Mouse (Mus musculus) G1E (cell line): ENCODE measurements at regions not wholly inside any gene's neighbourhood (a gene's known extent, or its start where the extent isn't known, plus 50 kb on each side); places are given as distances from the start of the nearest gene placed in this dataset.

Experiments
- ATAC-seq: 2 replicates; pipeline ENCODE4 v1.8.0; 2016; ENCODE audit warnings: mild to moderate bottlenecking; ENCODE audit not compliant: insufficient number of reproducible peaks, poor library complexity, low FRiP score, severe bottlenecking; ENCODE audit errors: extremely low read depth
- DNase-seq: peaks from one replicate; pipeline ENCODE4 v3.0.0; 2012; ENCODE audit warnings: low spot score
- H3K27me3 ChIP-seq: 2 replicates; pipeline ENCODE4 v1.6.1; 2012; ENCODE audit warnings: mild to moderate bottlenecking, low read length, inconsistent platforms; ENCODE audit not compliant: insufficient read depth
- H3K36me3 ChIP-seq: replicated peaks from 2 replicates; pipeline ENCODE3; 2012; ENCODE audit warnings: mild to moderate bottlenecking, inconsistent platforms
- H3K4me1 ChIP-seq: 2 replicates; pipeline ENCODE4 v1.6.1; 2012; ENCODE audit warnings: low read depth, low read length, inconsistent platforms, mixed read lengths; ENCODE audit not compliant: insufficient read depth
- H3K4me3 ChIP-seq: 2 replicates; pipeline ENCODE4 v1.5.1; 2012; ENCODE audit warnings: low read depth, mild to moderate bottlenecking, inconsistent platforms, low read length, moderate library complexity, mixed read lengths
- H3K9me3 ChIP-seq: replicated peaks from 2 replicates; pipeline ENCODE4 v1.6.1; 2012; ENCODE audit warnings: inconsistent platforms
- CTCF ChIP-seq: IDR thresholded peaks from 2 replicates; pipeline ENCODE4 v1.5.1; 2012; ENCODE audit warnings: low read depth, low read length, inconsistent platforms, mixed read lengths
- GATA1 ChIP-seq: IDR thresholded peaks from 2 replicates; pipeline ENCODE4 v1.6.1; 2012; ENCODE audit warnings: borderline replicate concordance, low read length, inconsistent platforms, mixed read lengths
- GATA2 ChIP-seq: IDR thresholded peaks from 2 replicates; pipeline ENCODE4 v1.6.1; 2012; ENCODE audit warnings: low read depth, low read length, inconsistent platforms, borderline replicate concordance
- POLR2AphosphoS5 ChIP-seq: IDR thresholded peaks from 2 replicates; pipeline ENCODE4 v1.6.1; 2012; ENCODE audit warnings: low read depth, low read length, inconsistent platforms; ENCODE audit not compliant: insufficient replicate concordance
- TAL1 ChIP-seq: conservative IDR thresholded peaks from 2 replicates; pipeline ENCODE4 v1.6.1; 2012; ENCODE audit warnings: low read depth, low read length, inconsistent platforms, mixed read lengths

- TF ChIP-seq GATA1, result no peak
- TF ChIP-seq TAL1, result no peak
- TF ChIP-seq GATA2, result no peak
- TF ChIP-seq POLR2AphosphoS5, result no peak
- no peak for TF ChIP-seq CTCF
- Histone ChIP-seq H3K36me3 (no peaks in the 10 kb centered on the region), H3K9me3 (peaks cover 44% of the 10 kb centered on the region), H3K4me3 (no peak overlapping the region), H3K27me3 (no peaks in the 10 kb centered on the region), H3K4me1 (no peaks in the 10 kb centered on the region)
- ATAC-seq (no peak), DNase-seq (no peak)
These were observed 70.9 kb downstream of the Kctd12 start for GRCm38 (mm10) chr14:102911582-102911981.

DNA sequence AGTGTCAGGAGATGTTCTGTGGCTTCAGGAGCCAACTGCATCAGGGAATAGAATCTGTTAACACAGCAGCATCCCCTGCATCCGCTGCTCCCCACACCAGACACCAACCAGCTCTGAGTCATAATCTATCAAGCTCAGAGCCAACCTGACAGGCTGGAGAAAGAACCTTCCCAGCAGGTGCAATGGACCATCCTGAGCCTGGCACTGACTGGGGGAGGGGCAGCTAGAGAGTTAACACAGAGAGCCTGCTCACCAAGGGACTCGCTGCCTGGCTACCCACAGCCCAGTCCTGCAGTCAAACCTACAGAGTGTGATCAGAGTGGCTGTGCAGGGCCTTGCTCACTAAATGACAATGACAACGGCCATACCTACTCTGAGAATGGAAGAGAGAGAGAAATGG, 73.4 kb downstream of the Kctd12 start:
- TF ChIP-seq POLR2AphosphoS5, result no peak
- Histone ChIP-seq H3K27me3 (no peaks in the 10 kb centered on the region), H3K36me3 (no peaks in the 10 kb centered on the region), H3K9me3 (peaks cover 35% of the 10 kb centered on the region), H3K4me1 (no peaks in the 10 kb centered on the region), H3K4me3 (no peak overlapping the region)
- ATAC-seq, result no peak
- DNase-seq, result no peak

GRCm38 (mm10) chr14:102907411-102908103, 74.9 kb downstream of the Kctd12 start:
- Histone ChIP-seq H3K36me3 (no peaks in the 10 kb centered on the region), H3K27me3 (no peaks in the 10 kb centered on the region), H3K9me3 (peaks cover 38% of the 10 kb centered on the region), H3K4me1 (no peaks in the 10 kb centered on the region), H3K4me3 (no peak overlapping the region)
- TF ChIP-seq GATA2 (no peak), TAL1 (no peak), GATA1 (no peak), POLR2AphosphoS5 (no peak), CTCF (no peak)
- DNase-seq (no peak), ATAC-seq (no peak)

DNA sequence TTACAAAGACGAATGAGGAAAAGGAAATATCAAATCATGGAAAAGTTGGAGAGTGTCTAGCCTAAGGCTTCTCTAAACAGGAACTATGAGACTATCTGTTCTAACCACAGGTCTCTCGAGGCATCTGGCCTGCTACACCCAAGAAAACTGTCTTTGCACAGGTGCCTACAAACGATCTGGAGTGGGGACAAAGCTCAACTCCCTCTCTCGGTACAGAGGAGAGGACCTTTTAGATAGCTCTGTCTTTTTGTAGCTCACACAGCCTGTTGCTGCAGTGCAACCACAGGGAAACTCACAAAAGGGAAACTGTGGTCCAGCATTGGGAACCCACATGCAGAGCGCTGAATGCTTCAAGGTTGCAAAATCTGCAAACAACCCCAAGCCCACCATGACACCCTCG, 75.6 kb downstream of the Kctd12 start:
- Histone ChIP-seq H3K4me3 (no peak overlapping the region), H3K36me3 (no peaks in the 10 kb centered on the region), H3K9me3 (peaks cover 39% of the 10 kb centered on the region), H3K4me1 (no peaks in the 10 kb centered on the region), H3K27me3 (no peaks in the 10 kb centered on the region)
- TF ChIP-seq GATA2 (no peak), TAL1 (no peak), GATA1 (no peak)
- DNase-seq (no peak), ATAC-seq (no peak)

- ATAC-seq (no peak), DNase-seq (no peak)
- Histone ChIP-seq H3K36me3 (no peaks in the 10 kb centered on the region), H3K9me3 (peaks cover 35% of the 10 kb centered on the region), H3K4me3 (no peak overlapping the region), H3K4me1 (no peaks in the 10 kb centered on the region), H3K27me3 (no peaks in the 10 kb centered on the region)
- no peak for TF ChIP-seq POLR2AphosphoS5
- TF ChIP-seq TAL1, result no peak
- TF ChIP-seq CTCF, result no peak
- TF ChIP-seq GATA2, result no peak
- no peak for TF ChIP-seq GATA1
These were observed 76.2 kb downstream of the Kctd12 start for GRCm38 (mm10) chr14:102906286-102906685.

DNA sequence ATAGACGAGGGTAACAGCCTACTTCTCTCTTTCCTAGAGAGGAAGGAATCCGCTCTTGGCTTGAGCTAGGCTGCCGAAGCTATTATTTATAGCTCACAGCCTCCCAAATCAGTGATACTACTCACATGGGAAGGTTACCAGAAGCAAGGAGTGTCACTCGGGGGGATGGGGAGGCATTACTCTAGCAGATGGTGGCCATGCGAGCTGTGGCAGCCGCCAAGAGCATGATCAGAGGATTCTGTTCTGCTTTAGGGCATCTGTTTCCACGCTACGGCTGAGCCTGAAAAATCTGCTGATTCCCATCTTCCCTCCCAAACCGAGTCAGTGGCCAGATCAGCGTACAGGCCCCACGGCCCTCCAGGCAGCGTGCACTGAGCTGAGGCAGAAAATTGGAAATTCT, 79.5 kb downstream of the Kctd12 start:
- ATAC-seq, result no peak
- no peak for DNase-seq
- TF ChIP-seq POLR2AphosphoS5 (no peak), CTCF (no peak), TAL1 (no peak), GATA2 (no peak), GATA1 (no peak)
- Histone ChIP-seq H3K36me3 (no peaks in the 10 kb centered on the region), H3K4me1 (no peaks in the 10 kb centered on the region), H3K9me3 (peaks cover 26% of the 10 kb centered on the region), H3K4me3 (no peak overlapping the region), H3K27me3 (no peaks in the 10 kb centered on the region)
